Mouse (Mus musculus): ENCODE measurements at regions not wholly inside any gene's neighbourhood (a gene's known extent, or its start where the extent isn't known, plus 50 kb on each side); places are given as distances from the start of the nearest gene placed in this dataset.

DNA sequence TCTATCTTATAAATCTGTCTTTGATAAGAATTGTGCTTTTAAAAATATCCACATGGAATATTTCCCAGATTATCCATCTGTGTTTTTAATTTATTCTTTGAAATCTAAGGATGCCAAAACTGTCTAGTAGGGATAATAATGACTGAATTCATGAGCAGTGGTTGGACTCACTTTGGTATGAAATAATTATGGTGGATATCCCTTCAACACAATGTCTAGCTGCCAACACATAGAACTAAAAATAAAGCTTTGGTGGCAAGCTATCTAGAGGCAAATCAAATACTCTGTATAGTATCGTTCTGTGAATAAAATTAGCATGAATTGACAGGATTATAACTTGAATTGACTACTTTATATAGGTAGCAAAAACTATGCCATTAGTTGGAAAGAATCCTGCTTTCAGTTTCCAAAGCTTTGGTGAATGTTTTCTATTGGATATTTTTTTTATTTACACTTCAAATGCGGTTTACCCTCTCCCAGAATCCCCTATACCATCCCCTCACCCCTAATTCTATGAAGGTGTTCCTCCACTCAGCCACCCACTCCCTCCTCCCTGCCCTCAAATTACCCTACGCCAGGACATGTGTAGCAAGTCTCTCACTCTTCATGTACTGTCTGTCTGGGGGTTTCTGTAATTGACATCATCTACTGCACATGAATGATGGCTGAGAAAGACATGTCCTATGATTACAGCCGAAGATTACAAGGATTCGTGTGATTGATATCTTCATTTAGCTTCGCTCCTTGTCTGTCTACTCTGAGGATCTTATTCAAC is 463.6 kb upstream of the Cadm2 start:
- no peak overlapping the region for H3K27ac ChIP-seq (ENCODE audit: low read depth, low read length)
- no peak overlapping the region for H3K9ac ChIP-seq (ENCODE audit: low read length)
- H3K27me3 ChIP-seq (ENCODE audit: control insufficient read depth, insufficient read depth, low read length): no peaks in the 10 kb centered on the region
- H3K36me3 ChIP-seq (ENCODE audit: control insufficient read depth, insufficient read depth, low read length): no peaks in the 10 kb centered on the region
- DNase-seq (ENCODE audit: low spot score, missing footprints): peak; percentile 64
- no peak overlapping the region for H3K4me3 ChIP-seq (ENCODE audit: low read depth, low read length)
- no peaks in the 10 kb centered on the region for H3K9me3 ChIP-seq (ENCODE audit: control insufficient read depth, low read length)
- H3K4me1 ChIP-seq (ENCODE audit: control insufficient read depth, insufficient read depth, low read length): no peaks in the 10 kb centered on the region
- no peak overlapping the region for H3K4me2 ChIP-seq
- no peak for ATAC-seq (ENCODE audit: low FRiP score)
- 89% methylated on average over 6 of the region's 6 CpGs for WGBS

- Histone ChIP-seq H3K27ac (ENCODE audit: low read depth, low read length) (no peak overlapping the region), H3K9me3 (ENCODE audit: control insufficient read depth, low read length) (no peaks in the 10 kb centered on the region), H3K4me3 (ENCODE audit: low read depth, low read length) (no peak overlapping the region), H3K27me3 (ENCODE audit: control insufficient read depth, insufficient read depth, low read length) (no peaks in the 10 kb centered on the region), H3K36me3 (ENCODE audit: control insufficient read depth, insufficient read depth, low read length) (no peaks in the 10 kb centered on the region), H3K9ac (ENCODE audit: low read length) (no peak overlapping the region), H3K4me1 (ENCODE audit: control insufficient read depth, insufficient read depth, low read length) (no peaks in the 10 kb centered on the region), H3K4me2 (no peak overlapping the region)
- no peak for ATAC-seq (ENCODE audit: low FRiP score)
- WGBS: 68% methylated on average over 1 of the region's 1 CpGs
- no peak for DNase-seq (ENCODE audit: low spot score, missing footprints)
Measured at GRCm38 (mm10) chr16:68078991-68079390, 458.3 kb upstream of the Cadm2 start.
